Mouse (Mus musculus) stomach, embryonic 16.5 days (tissue): ENCODE data around the gene Cpeb1. TPM values are rescaled to one million over a fixed set of nuclear protein-coding genes. Genes with fewer than 3 reads are reported as not detected.

ENCODE experiments used
- ATAC-seq: fragments of 200-750 bp; cut with Nextera tagmentation; 2 replicates; pipeline ENCODE4 v1.8.0; 2017; ENCODE audit warnings: moderate number of reproducible peaks, moderate TSS enrichment; ENCODE audit not compliant: insufficient read depth, low FRiP score
- H3K27ac ChIP-seq: fragments of 300-500 bp; sonication (generic); 2 replicates; pipeline ENCODE4 v1.5.1; 2014; ENCODE audit warnings: low read length
- H3K27me3 ChIP-seq: fragments of 300-500 bp; sonication (generic); 2 replicates; pipeline ENCODE4 v1.6.1; 2014; ENCODE audit warnings: low read length, control low read depth, mixed read lengths; ENCODE audit not compliant: control insufficient read depth, insufficient read depth
- H3K36me3 ChIP-seq: fragments of 300-500 bp; sonication (generic); 2 replicates; pipeline ENCODE4 v1.6.1; 2014; ENCODE audit warnings: low read length; ENCODE audit not compliant: control insufficient read depth, insufficient read depth
- H3K4me1 ChIP-seq: fragments of 300-500 bp; sonication (generic); 2 replicates; pipeline ENCODE4 v1.6.1; 2014; ENCODE audit warnings: low read length, control low read depth, mixed read lengths; ENCODE audit not compliant: control insufficient read depth, insufficient read depth
- H3K4me2 ChIP-seq: fragments of 300-500 bp; sonication (generic); 2 replicates; pipeline ENCODE4 v1.6.1; 2014; ENCODE audit warnings: low read depth, low read length, mixed read lengths
- H3K4me3 ChIP-seq: fragments of 300-500 bp; sonication (generic); replicated peaks from 2 replicates; pipeline ENCODE4 v1.5.1; 2014; ENCODE audit warnings: mild to moderate bottlenecking, low read length
- H3K9ac ChIP-seq: fragments of 300-500 bp; sonication (generic); 2 replicates; pipeline ENCODE4 v1.6.1; 2014; ENCODE audit warnings: low read length
- H3K9me3 ChIP-seq: fragments of 300-500 bp; sonication (generic); replicated peaks from 2 replicates; pipeline ENCODE4 v1.6.1; 2016; ENCODE audit warnings: low read length, control low read depth; ENCODE audit not compliant: control insufficient read depth
- WGBS: fragments of 180-500 bp; shearing (Covaris S2); extraction: QIAGEN DNeasy Blood & Tissue Kit; methylation state at CpG from one replicate; pipeline ENCODE4 v1.1.7; 2014; 5-methylcytosine and 5-hydroxymethylcytosine counted together
- polyA plus RNA-seq: library from polyadenylated mRNA; unstranded; fragments of >200 nt; fragmentation: Nextera tagmentation; extraction: Ambion mirVana; gene quantifications from 2 replicates; pipeline ENCODE4 v1.2.1, GENCODE M21; 2015

The Cpeb1 gene
- polyA plus RNA-seq: 1.1 and 1.6 TPM in 2 replicates

- Histone ChIP-seq H3K9ac (peak within 1 kb of the TSS; percentile 46), H3K27ac (no peak within 1 kb of the TSS), H3K4me3 (peak within 1 kb of the TSS; percentile 53), H3K9me3 (no peaks in the 10 kb centered on the region), H3K36me3 (no peaks in the 10 kb centered on the region), H3K4me1 (peaks cover 19% of the 10 kb centered on the region), H3K4me2 (peak within 1 kb of the TSS; percentile 93), H3K27me3 (peaks cover 63% of the 10 kb centered on the region)
- peak; percentile 21; the same call in 1 of the 2 replicates for ATAC-seq
- WGBS: 1% methylated on average over 28 of the region's 28 CpGs
Measured at GRCm38 (mm10) chr7:81455155-81455651, at the start of gene Cpeb1. Gene Cpeb1 (minus strand): TSS chr7:81455465.

- 39% methylated on average over 2 of the region's 2 CpGs for WGBS
Measured at GRCm38 (mm10) chr7:81501050-81501449, 45.8 kb upstream of the Cpeb1 start.

GRCm38 (mm10) chr7:81498181-81498580 lies 42.9 kb upstream of the Cpeb1 start, which contains the start of gene BC048679:
Gene BC048679 (minus strand): TSS chr7:81498281.
- no peak for ATAC-seq
- Histone ChIP-seq H3K27me3 (peaks cover 7% of the 10 kb centered on the region; the same call in 1 of the 2 replicates), H3K9ac (no peak within 1 kb of the TSS), H3K9me3 (no peaks in the 10 kb centered on the region), H3K27ac (no peak within 1 kb of the TSS), H3K4me2 (no peak within 1 kb of the TSS), H3K4me3 (no peak within 1 kb of the TSS), H3K36me3 (no peaks in the 10 kb centered on the region), H3K4me1 (peaks cover 4% of the 10 kb centered on the region; the same call in 1 of the 2 replicates)
- WGBS: 46% methylated on average over 7 of the region's 7 CpGs

More at GRCm38 (mm10) chr7:81501050-81501449, 45.8 kb upstream of the Cpeb1 start:
- Histone ChIP-seq H3K27ac (no peak overlapping the region), H3K4me3 (no peak overlapping the region), H3K27me3 (0 out of 2 replicates have a peak, but pooled peaks cover 4% of the 10 kb centered on the region), H3K9me3 (no peaks in the 10 kb centered on the region), H3K4me1 (no peaks in the 10 kb centered on the region), H3K4me2 (no peak overlapping the region), H3K9ac (no peak overlapping the region), H3K36me3 (no peaks in the 10 kb centered on the region)
- no peak for ATAC-seq

GRCm38 (mm10) chr7:81497171-81497570 lies 41.9 kb upstream of the Cpeb1 start:
- H3K4me2 ChIP-seq: no peak overlapping the region
- no peak overlapping the region for H3K9ac ChIP-seq
- H3K9me3 ChIP-seq: no peaks in the 10 kb centered on the region
- H3K27me3 ChIP-seq: peaks cover 7% of the 10 kb centered on the region; the same call in 1 of the 2 replicates
- peaks cover 4% of the 10 kb centered on the region; the same call in 1 of the 2 replicates for H3K4me1 ChIP-seq
- no peaks in the 10 kb centered on the region for H3K36me3 ChIP-seq
- WGBS: 20% methylated on average over 6 of the region's 6 CpGs
- ATAC-seq: no peak
- no peak overlapping the region for H3K4me3 ChIP-seq
- H3K27ac ChIP-seq: no peak overlapping the region

GRCm38 (mm10) chr7:81493331-81494021 lies 38.2 kb upstream of the Cpeb1 start, which contains the start of gene Ap3b2:
Gene Ap3b2 (minus strand): TSS chr7:81493925.
- H3K27ac ChIP-seq: no peak within 1 kb of the TSS
- no peaks in the 10 kb centered on the region for H3K9me3 ChIP-seq
- H3K36me3 ChIP-seq: no peaks in the 10 kb centered on the region
- H3K4me3 ChIP-seq: peak within 1 kb of the TSS; percentile 55
- under 1% methylated on average over 57 of the region's 57 CpGs for WGBS
- peaks cover 10% of the 10 kb centered on the region; the same call in 1 of the 2 replicates for H3K27me3 ChIP-seq
- peak; percentile 81 for ATAC-seq
- H3K4me2 ChIP-seq: peak within 1 kb of the TSS; percentile 86
- peak within 1 kb of the TSS; percentile 22; the same call in 1 of the 2 replicates for H3K9ac ChIP-seq
- peaks cover 4% of the 10 kb centered on the region; the same call in 1 of the 2 replicates for H3K4me1 ChIP-seq

- ATAC-seq: no peak
- Histone ChIP-seq H3K36me3 (no peaks in the 10 kb centered on the region), H3K27ac (no peak overlapping the region), H3K9ac (no peak overlapping the region), H3K4me3 (no peak overlapping the region), H3K9me3 (no peaks in the 10 kb centered on the region), H3K27me3 (peaks cover 10% of the 10 kb centered on the region; the same call in 1 of the 2 replicates), H3K4me1 (peaks cover 4% of the 10 kb centered on the region; the same call in 1 of the 2 replicates), H3K4me2 (peak overlapping the region; percentile 86)
- 51% methylated on average over 9 of the region's 9 CpGs for WGBS
Measured at GRCm38 (mm10) chr7:81492628-81493027, 37.4 kb upstream of the Cpeb1 start.

- Histone ChIP-seq H3K4me1 (peaks cover 4% of the 10 kb centered on the region; the same call in 1 of the 2 replicates), H3K4me3 (no peak overlapping the region), H3K27ac (no peak overlapping the region), H3K4me2 (no peak overlapping the region), H3K27me3 (peaks cover 3% of the 10 kb centered on the region; the same call in 1 of the 2 replicates), H3K9me3 (no peaks in the 10 kb centered on the region), H3K9ac (no peak overlapping the region), H3K36me3 (no peaks in the 10 kb centered on the region)
- no peak for ATAC-seq
- WGBS: 8% methylated on average over 9 of the region's 9 CpGs
Measured at GRCm38 (mm10) chr7:81489649-81490048, 34.4 kb upstream of the Cpeb1 start.

GRCm38 (mm10) chr7:81480800-81481199 lies 25.5 kb upstream of the Cpeb1 start:
- 11% methylated on average over 8 of the region's 8 CpGs for WGBS
- Histone ChIP-seq H3K4me3 (no peak overlapping the region), H3K36me3 (no peaks in the 10 kb centered on the region), H3K27me3 (peaks cover 13% of the 10 kb centered on the region), H3K4me1 (no peaks in the 10 kb centered on the region), H3K9ac (no peak overlapping the region), H3K27ac (no peak overlapping the region), H3K9me3 (no peaks in the 10 kb centered on the region), H3K4me2 (no peak overlapping the region)
- ATAC-seq: no peak

GRCm38 (mm10) chr7:81479531-81480090 lies 24.3 kb upstream of the Cpeb1 start:
- no peaks in the 10 kb centered on the region for H3K36me3 ChIP-seq
- H3K4me1 ChIP-seq: no peaks in the 10 kb centered on the region
- WGBS: 65% methylated on average over 3 of the region's 3 CpGs
- H3K9ac ChIP-seq: no peak overlapping the region
- no peak for ATAC-seq
- H3K27me3 ChIP-seq: peaks cover 13% of the 10 kb centered on the region
- no peaks in the 10 kb centered on the region for H3K9me3 ChIP-seq
- no peak overlapping the region for H3K4me2 ChIP-seq
- H3K27ac ChIP-seq: no peak overlapping the region
- H3K4me3 ChIP-seq: no peak overlapping the region
